Mouse (Mus musculus) retina, embryonic 14.5 days (tissue): Measurements from ENCODE around the gene H2al2c.
"Not testable (repeated sequence)": the region's sequence is repeated elsewhere in the genome, so short reads cannot be mapped to it uniquely, and the experiment has no call there.

Experiments
- DNase-seq: peaks from one replicate; pipeline ENCODE4 v3.0.0-alpha.2; 2015; ENCODE audit warnings: low spot score

The H2al2c gene

DNA sequence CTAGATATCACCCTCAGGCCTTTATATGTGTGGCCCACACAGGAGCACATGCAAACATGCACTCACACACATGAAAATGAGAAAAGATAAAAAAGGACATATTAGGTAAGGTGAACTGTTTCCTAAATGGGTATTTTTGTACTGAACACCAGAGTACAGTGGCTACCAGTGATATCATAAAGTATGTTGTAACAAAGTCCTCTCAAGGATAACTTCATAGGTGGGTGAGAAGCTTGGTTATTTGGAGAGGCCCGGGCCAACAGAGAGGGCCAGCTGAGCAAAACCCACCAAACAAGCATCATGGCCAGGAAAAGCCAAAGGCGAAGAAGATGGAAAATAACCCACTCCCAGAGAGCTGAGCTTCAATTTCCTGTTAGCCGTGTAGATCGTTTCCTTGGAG, at the start of gene H2al2c:
TSS of gene H2al2c (plus strand) at position 301 of the 400 bp plus-strand sequence.
- not testable (repeated sequence) for DNase-seq
